Mouse (Mus musculus) frontal cortex, adult (tissue): Measurements from ENCODE around the gene Calcoco1.

Source experiments
- ATAC-seq: cut with Nextera tagmentation; 2 replicates; pipeline ENCODE4 v1.9.2; 2017; ENCODE audit warnings: mild to moderate bottlenecking, moderate library complexity, mixed read lengths; ENCODE audit not compliant: low TSS enrichment

The Calcoco1 gene

DNA sequence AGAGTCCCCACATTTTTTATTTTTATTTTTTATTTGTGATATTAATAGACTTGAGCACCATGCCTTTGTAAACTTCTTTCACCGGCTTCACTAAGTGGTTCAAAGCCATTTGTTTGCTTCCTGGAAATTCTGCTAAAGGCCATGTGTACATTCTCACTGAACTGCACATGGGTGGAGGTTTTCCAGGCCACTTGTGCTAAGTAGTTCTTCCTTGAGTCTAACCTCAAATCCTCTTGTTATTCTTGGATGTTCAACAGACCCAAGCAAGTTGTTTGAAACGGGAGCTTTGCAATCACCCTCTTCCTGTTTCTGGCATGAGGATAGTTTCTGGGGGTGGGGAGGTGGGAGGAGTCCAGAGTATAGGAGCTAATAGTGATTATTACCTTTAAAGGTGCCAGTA, 16.5 kb upstream of the Calcoco1 start:
- no peak for ATAC-seq

- no peak for ATAC-seq
Measured at GRCm38 (mm10) chr15:102737092-102737491, 15.1 kb upstream of the Calcoco1 start.

DNA sequence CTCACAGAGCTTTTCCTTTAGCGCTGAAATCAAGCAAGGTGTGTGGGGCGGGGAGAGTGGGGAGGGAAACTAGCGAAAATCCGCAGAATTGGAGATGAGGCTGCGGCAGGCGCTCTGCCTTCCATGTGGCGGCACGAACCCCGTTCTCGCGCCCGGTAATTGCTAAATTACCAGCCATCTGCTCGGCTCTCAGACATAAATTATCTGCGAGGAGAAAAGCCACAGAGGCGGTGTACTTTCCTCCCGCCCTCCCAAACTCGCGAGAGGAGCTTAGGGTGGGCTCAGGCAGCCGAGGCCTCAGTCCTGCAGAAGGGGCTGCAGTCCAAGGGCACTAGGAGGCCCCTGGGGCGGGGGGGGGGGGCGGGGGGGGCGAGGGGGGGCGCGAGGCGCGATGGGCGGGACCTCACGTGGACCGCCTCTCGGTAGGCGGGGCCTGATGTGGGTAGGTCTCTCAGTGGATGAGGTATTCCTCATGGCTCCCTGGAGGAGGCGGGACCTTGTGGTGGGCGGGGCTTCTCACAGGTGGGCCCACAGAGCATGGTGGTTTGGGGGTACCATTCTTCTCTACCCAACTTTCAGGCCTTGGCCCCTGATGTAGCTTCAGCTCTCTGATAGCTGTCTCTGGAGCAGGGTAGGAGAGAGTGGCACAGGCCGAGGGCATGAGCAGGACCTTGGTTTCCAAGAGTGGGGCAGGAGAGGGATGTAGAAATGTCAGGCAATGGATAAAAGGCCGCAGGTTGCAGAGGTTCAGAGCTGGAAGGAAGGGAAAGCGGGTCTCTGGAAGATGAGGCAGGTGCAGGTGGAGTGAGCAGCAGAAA, 14.4 kb upstream of the Calcoco1 start:
- ATAC-seq: peak; percentile 19; the same call in 1 of the 2 replicates

DNA sequence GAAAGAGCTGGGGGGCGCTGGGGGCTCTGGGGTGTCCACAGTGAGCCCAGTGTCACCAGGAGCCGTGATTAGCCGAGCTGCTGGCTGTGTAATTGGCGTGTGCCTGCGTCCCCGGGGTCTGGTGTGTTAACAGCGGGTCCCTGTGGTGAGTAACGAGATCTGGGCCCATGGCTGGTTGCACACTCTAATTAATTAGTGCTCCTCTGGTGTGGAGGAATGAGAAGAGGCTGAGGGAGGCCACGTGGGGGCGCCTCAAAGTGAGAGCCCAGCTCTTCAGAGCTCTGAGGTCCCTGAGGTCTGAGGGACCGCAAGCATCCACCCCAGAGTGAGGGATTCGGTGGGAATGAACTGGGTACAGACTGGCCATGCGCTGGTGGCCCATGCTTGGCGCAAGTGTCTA, 13.1 kb upstream of the Calcoco1 start:
- ATAC-seq: no peak

DNA sequence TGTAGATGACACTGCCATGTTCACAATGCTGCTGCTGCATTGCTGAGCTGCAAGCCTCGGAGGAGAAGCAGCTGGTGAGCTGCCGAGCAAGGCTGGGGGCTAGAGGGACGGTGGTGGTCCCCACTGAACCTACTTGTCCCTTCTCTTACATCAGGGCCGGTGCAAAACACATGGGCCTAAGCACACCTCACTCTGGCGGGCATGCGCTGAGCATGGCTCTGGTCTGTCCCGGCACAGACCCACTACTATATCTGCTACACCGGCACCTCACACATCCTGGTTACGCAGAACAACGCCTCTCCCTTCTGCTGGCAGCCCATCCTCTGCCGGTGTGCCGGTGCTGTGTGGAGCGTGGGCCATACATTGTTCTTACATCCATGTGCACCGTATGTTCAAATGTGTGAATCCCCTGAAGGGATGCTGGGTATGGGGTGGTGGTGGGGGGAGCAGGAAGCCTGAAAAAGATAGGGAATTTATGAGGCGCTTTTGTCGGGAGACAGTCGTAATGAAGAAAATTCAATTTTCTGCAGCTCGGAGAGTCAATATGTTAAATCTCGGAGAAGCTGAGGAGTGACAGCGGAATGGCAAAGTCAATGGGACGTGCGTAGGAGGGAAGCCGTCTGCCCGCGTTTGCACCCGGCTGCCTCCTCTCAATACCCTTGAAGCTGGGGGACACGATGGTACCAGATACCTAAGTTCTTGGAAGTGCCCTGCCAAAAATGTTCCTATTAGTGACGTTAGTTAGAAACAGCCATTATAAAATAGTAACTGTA, 12.0 kb upstream of the Calcoco1 start:
- ATAC-seq: peak; percentile 39

- no peak for ATAC-seq
Measured at GRCm38 (mm10) chr15:102733233-102733632, 11.3 kb upstream of the Calcoco1 start.

DNA sequence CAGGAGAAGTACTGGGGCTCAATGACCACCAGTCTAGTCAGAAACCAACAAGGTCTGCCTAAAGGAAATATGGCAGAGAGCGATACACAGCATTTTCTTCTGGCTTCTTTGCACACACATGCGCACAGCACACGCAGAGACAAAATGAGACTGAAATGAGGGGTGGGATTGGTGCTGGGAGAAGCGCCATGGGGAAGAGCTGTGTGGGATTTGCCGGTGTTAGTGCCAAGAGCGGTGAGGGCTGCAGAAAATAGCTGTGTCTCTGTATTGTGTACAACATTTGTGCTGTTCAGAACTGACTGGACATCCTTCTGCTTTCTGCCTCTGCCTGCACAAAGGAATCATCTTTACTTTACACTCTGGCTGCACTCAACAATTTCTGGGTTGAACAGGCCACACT, 10.4 kb upstream of the Calcoco1 start:
- no peak for ATAC-seq

- no peak for ATAC-seq
Measured at GRCm38 (mm10) chr15:102727951-102728350, 6.0 kb upstream of the Calcoco1 start.

DNA sequence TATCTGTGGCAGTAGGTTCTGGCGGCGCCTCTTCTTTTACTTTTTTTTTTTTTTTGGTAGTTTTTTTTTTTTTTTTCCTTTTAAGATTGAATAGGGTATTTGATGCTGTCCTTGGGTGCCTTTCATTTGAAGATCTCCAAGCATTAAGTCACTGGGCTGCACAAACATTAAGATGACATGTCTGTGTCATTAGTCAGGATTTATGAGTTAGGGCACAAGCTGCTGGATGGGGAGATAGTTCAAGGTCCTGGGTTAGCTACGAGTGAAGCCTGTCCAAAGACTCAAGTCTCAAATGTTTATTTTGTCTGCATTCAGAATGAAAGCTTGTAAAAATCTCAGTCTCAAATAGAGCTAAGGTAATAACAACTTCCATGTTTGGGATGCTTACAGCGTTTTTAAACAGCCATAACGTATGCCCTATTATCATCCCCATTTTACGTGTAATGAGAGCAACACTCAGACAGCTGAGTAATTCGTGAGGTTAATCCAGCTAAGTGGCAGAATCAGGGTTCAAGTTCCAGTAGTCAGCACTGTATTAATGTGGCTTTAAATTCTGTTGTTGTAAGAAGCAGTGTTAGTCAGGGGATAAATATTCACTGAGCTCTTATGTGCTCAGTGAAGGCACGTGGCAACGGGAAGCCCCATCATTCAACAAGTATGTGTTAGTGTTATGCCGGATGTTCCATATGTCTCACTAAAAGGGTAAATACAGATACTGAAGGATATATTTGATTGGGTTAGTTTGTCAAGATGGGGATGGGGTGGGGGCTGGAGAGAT, 1.6 kb upstream of the Calcoco1 start:
- ATAC-seq: no peak

- peak; percentile 43; the same call in 1 of the 2 replicates for ATAC-seq
Measured at GRCm38 (mm10) chr15:102722500-102722931, 538 bp upstream of the Calcoco1 start.

DNA sequence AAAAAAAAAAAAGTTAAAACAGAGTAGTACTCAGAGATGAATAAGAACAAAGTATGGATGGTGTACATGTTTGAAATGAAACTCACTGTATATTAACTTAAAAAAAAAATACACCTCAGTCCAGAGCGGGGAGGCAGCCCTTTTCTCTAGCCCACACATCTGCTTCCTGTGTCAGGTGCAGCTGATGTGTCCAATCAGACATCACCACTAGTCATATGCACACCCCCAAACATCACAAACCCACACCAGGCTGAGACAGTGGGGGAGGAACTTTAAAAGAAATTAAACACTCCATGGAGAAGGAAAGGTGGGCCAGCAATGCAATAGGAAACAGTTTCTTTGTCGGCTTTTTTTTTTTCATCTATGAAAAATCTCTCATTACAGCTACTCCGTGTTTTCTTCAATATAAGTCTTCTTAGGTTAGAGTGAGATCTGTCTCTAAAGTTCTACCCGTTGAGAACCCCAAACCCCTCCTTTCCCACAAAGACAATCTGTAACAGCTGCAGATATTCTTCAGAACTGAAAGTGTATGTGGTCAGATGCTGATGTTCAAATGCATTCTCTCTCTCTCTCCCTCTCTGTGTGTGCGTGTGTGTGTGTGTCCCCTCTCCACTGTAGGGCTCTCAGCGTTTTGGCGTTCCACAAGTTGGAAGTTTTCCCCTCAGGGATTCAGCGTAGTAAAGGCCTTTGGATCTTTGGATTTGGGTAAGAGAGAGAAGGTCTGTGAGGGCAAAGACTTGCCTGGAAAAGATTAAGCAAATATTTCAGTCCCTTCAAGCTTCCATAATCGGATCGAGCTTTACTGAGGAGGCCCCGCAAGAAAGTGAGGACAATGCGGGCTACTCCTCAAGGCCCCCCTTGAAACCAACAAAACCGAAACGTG, 721 bp downstream of the Calcoco1 start:
- no peak for ATAC-seq

DNA sequence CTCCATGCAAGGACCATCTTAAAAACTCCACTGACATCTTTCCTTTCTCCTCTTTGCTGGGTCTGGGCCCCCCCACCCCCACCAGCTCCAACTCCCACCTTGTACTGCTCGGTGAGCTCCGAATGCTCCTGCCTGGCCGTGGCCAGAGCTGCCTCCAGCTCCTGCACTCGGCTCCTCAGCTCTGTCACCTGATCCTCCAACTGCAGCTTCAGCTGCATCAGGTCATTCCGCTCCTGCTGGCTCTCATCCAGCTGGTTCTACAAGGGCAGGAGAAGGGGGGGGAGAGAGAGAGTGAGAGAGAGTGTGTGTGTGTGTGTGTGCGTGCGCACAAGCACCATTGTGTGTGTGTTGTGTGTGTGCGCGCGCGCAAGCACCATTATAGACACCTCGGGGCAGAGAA, 5.8 kb downstream of the Calcoco1 start:
- ATAC-seq: no peak

DNA sequence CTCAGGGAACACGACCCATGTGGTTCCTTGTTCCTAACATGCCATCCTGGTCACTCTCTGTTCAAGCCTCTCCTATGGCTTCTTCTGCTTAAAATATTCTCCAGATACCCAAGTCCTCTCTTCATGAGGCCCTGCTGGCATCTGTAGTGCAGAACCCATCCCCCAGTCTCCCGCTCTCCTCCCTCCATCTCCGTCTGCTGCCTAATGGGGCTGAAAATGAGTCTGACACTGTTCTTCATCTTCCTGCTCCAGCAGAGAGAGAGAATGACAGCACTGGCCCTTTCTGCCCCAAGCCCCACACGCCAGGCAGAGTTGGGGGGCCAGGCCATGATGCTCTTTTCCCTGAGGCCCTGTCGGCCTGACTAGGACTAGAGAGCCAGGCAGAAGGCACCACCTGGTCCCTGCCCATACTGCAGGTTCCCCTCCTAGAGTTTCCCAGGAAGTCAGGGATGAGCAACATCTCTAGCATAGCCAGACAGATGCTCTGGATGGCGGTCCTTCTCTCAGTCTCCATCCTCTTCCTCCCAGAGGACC, 14.2 kb downstream of the Calcoco1 start:
- no peak for ATAC-seq

DNA sequence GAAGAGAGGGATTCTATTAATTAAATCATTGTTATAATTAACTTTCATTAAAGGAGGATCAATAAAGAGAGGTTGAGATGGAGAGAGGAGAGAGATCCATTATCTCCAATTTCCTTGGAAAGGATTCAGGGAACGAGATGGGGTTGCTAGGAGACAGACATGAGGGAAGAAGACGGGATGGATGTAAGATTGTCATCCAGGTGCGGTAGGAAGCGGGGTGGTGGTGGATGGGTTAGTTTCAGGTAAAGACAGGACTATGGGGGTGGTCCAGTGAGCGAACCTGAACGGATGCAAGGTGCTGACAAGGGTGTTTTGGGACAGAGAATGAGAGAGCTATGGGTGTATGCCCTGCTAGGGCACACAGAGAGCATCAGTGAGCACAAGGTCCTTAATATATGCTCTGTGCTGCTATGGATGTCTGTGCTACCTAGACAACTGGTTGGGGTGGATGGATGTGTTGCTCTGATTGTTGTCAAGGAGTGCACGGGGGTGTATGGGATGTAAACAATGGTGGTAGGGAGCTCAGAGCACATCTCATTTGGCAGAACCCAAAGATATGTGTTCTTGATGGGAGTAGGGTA, 16.0 kb downstream of the Calcoco1 start:
- no peak for ATAC-seq

GRCm38 (mm10) chr15:102705226-102705894, 16.6 kb downstream of the Calcoco1 start:
- ATAC-seq: peak; percentile 47

DNA sequence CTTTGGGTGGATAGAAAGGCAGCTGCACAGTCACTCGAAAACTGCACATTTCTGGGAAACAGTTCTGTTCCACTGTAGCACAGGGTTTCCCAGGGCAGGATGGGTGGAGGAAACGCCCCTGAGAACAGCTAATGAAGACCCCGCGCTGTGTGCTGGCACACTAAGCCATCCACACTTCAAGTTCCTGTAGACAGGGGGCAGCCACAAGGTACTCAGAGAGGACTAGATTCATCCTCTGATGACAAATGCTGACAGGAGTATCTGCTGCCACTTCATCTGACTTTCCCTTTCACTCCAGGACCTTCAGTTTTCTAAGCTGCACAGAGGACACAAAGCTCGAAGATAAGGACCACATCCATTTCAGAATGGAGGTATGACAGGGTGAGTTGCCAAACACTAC, 17.2 kb downstream of the Calcoco1 start:
- 0 out of 2 replicates have a peak, but pooled peaks have one; percentile 3 for ATAC-seq

GRCm38 (mm10) chr15:102702972-102703371, 19.0 kb downstream of the Calcoco1 start:
- no peak for ATAC-seq

- ATAC-seq: peak; percentile 66
Measured at GRCm38 (mm10) chr15:102698193-102698592, 23.8 kb downstream of the Calcoco1 start.

- ATAC-seq: no peak
Measured at GRCm38 (mm10) chr15:102696899-102697298, 25.1 kb downstream of the Calcoco1 start.

GRCm38 (mm10) chr15:102693600-102693999, 28.4 kb downstream of the Calcoco1 start:
- ATAC-seq: peak; percentile 77
